Comparison of ENCODE assay signal across 7 mouse cellular contexts in the genomic region with DNA sequence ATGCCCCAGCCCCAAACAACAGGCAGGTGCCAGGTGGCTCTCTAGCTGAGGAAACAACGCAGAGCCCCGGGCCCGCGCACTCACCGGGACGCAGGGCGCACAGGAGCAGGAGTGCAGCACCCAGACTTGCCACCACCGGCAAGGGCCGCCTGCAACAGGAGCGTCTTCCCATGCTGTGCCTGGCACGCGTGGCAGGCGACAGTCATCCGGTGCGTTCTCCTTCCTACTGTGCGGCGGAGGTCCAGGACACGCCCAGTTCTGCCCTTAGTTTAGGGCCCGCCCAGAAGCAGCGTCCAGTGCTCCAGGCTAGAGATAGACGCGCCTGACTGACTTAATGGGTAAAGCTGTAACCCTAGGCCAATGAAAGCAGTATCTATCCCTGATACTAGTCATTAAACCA. TPM values are rescaled to one million over a fixed set of nuclear protein-coding genes. Genes with fewer than 3 reads are reported as not detected.
DNase-seq lines count a peak whose midpoint lies in the region; ATAC-seq lines count a peak whose summit lies in the region.

A gene (minus strand): TSS at position 195 of the 400 bp plus-strand sequence.

- H3K4me3 ChIP-seq in embryonic facial prominence, embryonic 13.5 days = peak within 1 kb of the TSS; percentile 25
- peak within 1 kb of the TSS; percentile 26 for H3K4me3 ChIP-seq in limb, embryonic 12.5 days (replicated peaks)
- H3K4me3 ChIP-seq in midbrain, embryonic 12.5 days = 0 out of 2 replicates have a peak within 1 kb of the TSS, but pooled peaks have one; percentile 13

- WGBS in embryonic facial prominence, embryonic 13.5 days = 7% methylated on average over 22 of the region's 22 CpGs
- WGBS in limb, embryonic 12.5 days = 9% methylated on average over 22 of the region's 22 CpGs
- WGBS in midbrain, embryonic 12.5 days = 10% methylated on average over 22 of the region's 22 CpGs

- peak within 1 kb of the TSS; percentile 17; the same call in 1 of the 2 replicates for H3K9ac ChIP-seq in embryonic facial prominence, embryonic 13.5 days
- H3K9ac ChIP-seq in limb, embryonic 12.5 days (replicated peaks) = peak within 1 kb of the TSS; percentile 42; the same call in 1 of the 2 replicates
- H3K9ac ChIP-seq in midbrain, embryonic 12.5 days (replicated peaks) = no peak within 1 kb of the TSS

- H3K4me2 ChIP-seq in embryonic facial prominence, embryonic 13.5 days = peak within 1 kb of the TSS; percentile 51
- H3K4me2 ChIP-seq in limb, embryonic 12.5 days = peak within 1 kb of the TSS; percentile 51
- peak within 1 kb of the TSS; percentile 39 for H3K4me2 ChIP-seq in midbrain, embryonic 12.5 days (replicated peaks)

- H3K9me3 ChIP-seq in embryonic facial prominence, embryonic 13.5 days = no peaks in the 10 kb centered on the region
- H3K9me3 ChIP-seq in limb, embryonic 12.5 days = no peaks in the 10 kb centered on the region
- no peaks in the 10 kb centered on the region for H3K9me3 ChIP-seq in midbrain, embryonic 12.5 days

- peak; percentile 45 for DNase-seq in adrenal gland, postnatal 25 days
- peak; percentile 29 for DNase-seq in heart, postnatal 4 days
- no peak for DNase-seq in layer of hippocampus, adult 9-11 months

- H3K36me3 ChIP-seq in embryonic facial prominence, embryonic 13.5 days = no peaks in the 10 kb centered on the region
- H3K36me3 ChIP-seq in limb, embryonic 12.5 days = no peaks in the 10 kb centered on the region
- H3K36me3 ChIP-seq in midbrain, embryonic 12.5 days = no peaks in the 10 kb centered on the region

- no peak within 1 kb of the TSS for H3K27ac ChIP-seq in embryonic facial prominence, embryonic 13.5 days
- H3K27ac ChIP-seq in limb, embryonic 12.5 days = no peak within 1 kb of the TSS
- no peak within 1 kb of the TSS for H3K27ac ChIP-seq in midbrain, embryonic 12.5 days (replicated peaks)

- no peak for ATAC-seq in embryonic facial prominence, embryonic 13.5 days (ENCODE audit: insufficient number of reproducible peaks, insufficient read depth, low FRiP score, low TSS enrichment, low read depth)
- ATAC-seq in limb, embryonic 12.5 days (ENCODE audit: insufficient number of reproducible peaks, insufficient read depth, low FRiP score, low TSS enrichment, low read depth) = no peak
- no peak for ATAC-seq in midbrain, embryonic 12.5 days (ENCODE audit: low FRiP score, low read depth)
- no peak for ATAC-seq in cerebellum, adult (ENCODE audit: insufficient number of reproducible peaks, low FRiP score, low TSS enrichment)

- H3K4me1 ChIP-seq in embryonic facial prominence, embryonic 13.5 days = 0 out of 2 replicates have a peak, but pooled peaks cover 5% of the 10 kb centered on the region
- H3K4me1 ChIP-seq in limb, embryonic 12.5 days (replicated peaks) = 0 out of 2 replicates have a peak, but pooled peaks cover 3% of the 10 kb centered on the region
- peaks cover 6% of the 10 kb centered on the region for H3K4me1 ChIP-seq in midbrain, embryonic 12.5 days

- peaks cover 17% of the 10 kb centered on the region for H3K27me3 ChIP-seq in embryonic facial prominence, embryonic 13.5 days
- H3K27me3 ChIP-seq in limb, embryonic 12.5 days = peaks cover 20% of the 10 kb centered on the region
- peaks cover 10% of the 10 kb centered on the region for H3K27me3 ChIP-seq in midbrain, embryonic 12.5 days

RNA-seq across cellular contexts. Expression of the gene that starts here (rescaled TPM):
- total RNA-seq in adrenal gland, postnatal 25 days (2021) = not detected in 2 replicates
- polyA plus RNA-seq in embryonic facial prominence, embryonic 13.5 days (2015; fragmentation: Nextera tagmentation; extraction: Ambion mirVana) = 2.3 and 3.0 TPM in 2 replicates
- total RNA-seq in heart, postnatal 4 days (2021) = not detected
- polyA plus RNA-seq in limb, embryonic 12.5 days (2016; fragmentation: Nextera tagmentation; extraction: Ambion mirVana) = not detected in 2 replicates
- not detected in 2 replicates for polyA plus RNA-seq in midbrain, embryonic 12.5 days (2016; fragmentation: Nextera tagmentation; extraction: Ambion mirVana)

Comparison
In these comparisons a context has a peak if more than half of its experiments do, and no peak if none do; other contexts are left out.
1. Peak in DNase-seq in adrenal gland, postnatal 25 days; RNA of the gene not detected or under 1 TPM.
2. Peak in DNase-seq in heart, postnatal 4 days; RNA of the gene not detected or under 1 TPM.